Comparison of ENCODE assay signal across 12 mouse cellular contexts in the genomic region with DNA sequence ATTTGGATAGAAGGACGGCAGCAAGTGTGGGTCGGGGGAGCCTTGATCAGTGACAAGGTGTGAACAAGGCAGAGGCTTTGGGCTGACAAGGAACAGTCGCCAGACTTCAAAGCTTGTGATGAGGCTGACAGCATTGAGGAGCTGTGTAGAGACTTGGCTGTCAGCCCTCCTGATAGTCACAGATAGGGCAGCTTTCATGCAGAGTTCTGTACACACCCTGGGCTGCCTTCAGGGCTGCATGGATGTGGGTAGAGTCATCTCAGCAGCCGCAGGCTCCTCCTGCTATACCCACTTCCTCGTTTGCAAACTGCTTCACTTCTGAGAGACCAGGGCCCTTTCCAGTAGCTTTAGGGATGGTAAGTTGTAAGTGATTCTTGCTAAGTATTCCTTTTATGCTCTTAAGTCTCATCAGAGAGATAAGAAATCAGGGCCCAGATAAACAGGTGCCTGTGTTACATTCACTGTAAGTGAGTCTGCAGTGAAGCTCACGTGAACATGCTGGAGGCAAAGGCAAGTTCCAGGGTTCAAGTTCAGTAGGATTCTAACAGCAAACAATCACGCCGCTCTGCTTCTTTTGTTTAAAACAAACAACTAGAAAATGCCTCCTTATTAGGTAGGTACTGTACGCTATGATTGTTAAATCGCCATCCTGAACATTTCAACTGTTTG. TPM values are rescaled to one million over a fixed set of nuclear protein-coding genes. Genes with fewer than 3 reads are reported as not detected.
DNase-seq lines count a peak whose midpoint lies in the region; ATAC-seq and TF ChIP-seq lines count a peak whose summit lies in the region.
"Had no signal": no experiment of that assay in that cellular context is flagged by ENCODE, and none has a peak within 500 bp of the region (broad histone marks: within the 10 kb centered on the region; RNA-seq: fewer than 3 reads in every experiment).

No protein-coding gene starts in this region.

- TF ChIP-seq CTCF in forebrain, postnatal 0 days (IDR thresholded peaks at IDR 0.05; ENCODE audit: low read depth) = no peak

- H3K4me3 ChIP-seq in heart, embryonic 11.5 days (ENCODE audit: low read depth, low read length) = no peak overlapping the region
- no peak overlapping the region for H3K4me3 ChIP-seq in forebrain, postnatal 0 days (ENCODE audit: low read depth, low read length)
- H3K4me3 ChIP-seq in hindbrain, embryonic 14.5 days (replicated peaks; ENCODE audit: low read length) = no peak overlapping the region
- H3K4me3 ChIP-seq: embryonic facial prominence, embryonic 10.5 days had no signal

- peaks cover 33% of the 10 kb centered on the region for H3K4me1 ChIP-seq in heart, embryonic 11.5 days (ENCODE audit: control insufficient read depth, insufficient read depth, low read length)
- H3K4me1 ChIP-seq in forebrain, postnatal 0 days (ENCODE audit: insufficient read depth) = no peaks in the 10 kb centered on the region
- 0 out of 2 replicates have a peak, but pooled peaks cover 3% of the 10 kb centered on the region for H3K4me1 ChIP-seq in hindbrain, embryonic 14.5 days (replicated peaks; ENCODE audit: control insufficient read depth, insufficient read depth, low read length)

- no peak overlapping the region for H3K27ac ChIP-seq in heart, embryonic 11.5 days (ENCODE audit: low read depth, low read length)
- H3K27ac ChIP-seq in forebrain, postnatal 0 days (ENCODE audit: low read depth, low read length) = no peak overlapping the region
- H3K27ac ChIP-seq in hindbrain, embryonic 14.5 days = no peak overlapping the region
- H3K27ac ChIP-seq: embryonic facial prominence, embryonic 10.5 days had no signal

- H3K27me3 ChIP-seq in heart, embryonic 11.5 days (ENCODE audit: control insufficient read depth, insufficient read depth, low read length) = peaks cover 53% of the 10 kb centered on the region
- H3K27me3 ChIP-seq in forebrain, postnatal 0 days (ENCODE audit: insufficient read depth, low read length) = no peaks in the 10 kb centered on the region; the same call in 1 of the 2 replicates
- no peaks in the 10 kb centered on the region for H3K27me3 ChIP-seq in hindbrain, embryonic 14.5 days (ENCODE audit: control insufficient read depth, insufficient read depth, low read length)

- no peaks in the 10 kb centered on the region for H3K9me3 ChIP-seq in heart, embryonic 11.5 days (replicated peaks; ENCODE audit: control insufficient read depth, low read length)
- no peaks in the 10 kb centered on the region for H3K9me3 ChIP-seq in forebrain, postnatal 0 days (ENCODE audit: low read length)
- H3K9me3 ChIP-seq in hindbrain, embryonic 14.5 days (ENCODE audit: control insufficient read depth, low read length) = no peaks in the 10 kb centered on the region
- H3K9me3 ChIP-seq: embryonic facial prominence, embryonic 10.5 days had no signal

- ATAC-seq in heart, embryonic 11.5 days (replicated peaks; ENCODE audit: insufficient number of reproducible peaks, low FRiP score, low TSS enrichment) = peak; percentile 80
- peak; percentile 80 for ATAC-seq in forebrain, postnatal 0 days
- no peak for ATAC-seq in hindbrain, embryonic 14.5 days (ENCODE audit: low FRiP score)

- no peak for DNase-seq in heart, adult 8-10 months (ENCODE audit: low spot score)
- peak; percentile 9 for DNase-seq in forebrain, postnatal 0 days
- peak; percentile 21 for DNase-seq in lung, postnatal 10 days
- peak; percentile 70 to 80 for DNase-seq in thymus, adult 18-20 months
- DNase-seq in right cerebral cortex, postnatal 14 days = no peak
- DNase-seq in kidney, postnatal 25 days = no peak
- no peak for DNase-seq in hindbrain, embryonic 14.5 days (ENCODE audit: low spot score)

- no peaks in the 10 kb centered on the region for H3K36me3 ChIP-seq in heart, embryonic 11.5 days (ENCODE audit: control insufficient read depth, insufficient read depth, low read length)
- no peaks in the 10 kb centered on the region for H3K36me3 ChIP-seq in forebrain, postnatal 0 days (ENCODE audit: insufficient read depth)
- no peaks in the 10 kb centered on the region for H3K36me3 ChIP-seq in hindbrain, embryonic 14.5 days (replicated peaks; ENCODE audit: control insufficient read depth, insufficient read depth)
- H3K36me3 ChIP-seq: embryonic facial prominence, embryonic 10.5 days had no signal

- 38% methylated on average over 10 of the region's 10 CpGs for WGBS in heart, embryonic 11.5 days (ENCODE audit: insufficient replicate concordance)
- 75% methylated on average over 10 of the region's 10 CpGs for WGBS in forebrain, postnatal 0 days
- WGBS in hindbrain, embryonic 14.5 days = 88% methylated on average over 10 of the region's 10 CpGs

- peak overlapping the region; percentile 29 for H3K4me2 ChIP-seq in heart, embryonic 11.5 days
- no peak overlapping the region for H3K4me2 ChIP-seq in forebrain, postnatal 0 days (ENCODE audit: low read depth)
- no peak overlapping the region for H3K4me2 ChIP-seq in hindbrain, embryonic 14.5 days (replicated peaks)

- no peak overlapping the region for H3K9ac ChIP-seq in heart, embryonic 11.5 days (ENCODE audit: low read depth, low read length)
- no peak overlapping the region for H3K9ac ChIP-seq in forebrain, postnatal 0 days
- H3K9ac ChIP-seq in hindbrain, embryonic 14.5 days = no peak overlapping the region

RNA-seq across cellular contexts. Expression of gene Rap1a, which starts 14.2 kb away (rescaled TPM):
- polyA plus RNA-seq in heart, embryonic 11.5 days (2014; fragmentation: Nextera tagmentation; extraction: Ambion mirVana) = 72.6 and 77.5 TPM in 2 replicates
- 100 to 1,000 TPM in 2 of 4 experiments, 10 to 100 TPM in 2; 86.5 to 102 (median 97.8) TPM for total RNA-seq in heart, adult 8-10 months (2022)
- 36.4 and 37.5 TPM in 2 replicates for total RNA-seq in forebrain, postnatal 0 days (2014; rRNA removed)
- polyA plus RNA-seq in forebrain, postnatal 0 days (2015; fragmentation: Nextera tagmentation; extraction: Ambion mirVana) = 60.7 and 70.5 TPM in 2 replicates
- 67.8 and 68.5 TPM in 2 replicates for polyA plus RNA-seq in hindbrain, embryonic 14.5 days (2014; fragmentation: Nextera tagmentation; extraction: Ambion mirVana)

RNA-seq across cellular contexts. Expression of gene Adora3, which starts 55.3 kb away (rescaled TPM):
- polyA plus RNA-seq in heart, embryonic 11.5 days (2014; fragmentation: Nextera tagmentation; extraction: Ambion mirVana) = 0.10 TPM in 1 of 2 replicates, not detected in the other
- total RNA-seq in heart, adult 8-10 months (2022) = under 1 TPM in 3 of 4 experiments, not detected in 1; 0.25 to 0.44 (median 0.32) TPM
- total RNA-seq in forebrain, postnatal 0 days (2014; rRNA removed) = 0.14 and 0.23 TPM in 2 replicates
- 0.31 and 0.35 TPM in 2 replicates for polyA plus RNA-seq in forebrain, postnatal 0 days (2015; fragmentation: Nextera tagmentation; extraction: Ambion mirVana)
- polyA plus RNA-seq in hindbrain, embryonic 14.5 days (2014; fragmentation: Nextera tagmentation; extraction: Ambion mirVana) = 0.27 TPM in 1 of 2 replicates, not detected in the other
- total RNA-seq: ES-E14 had no signal
- polyA plus RNA-seq: embryonic facial prominence, embryonic 10.5 days; kidney, embryonic 16.5 days had no signal

RNA-seq across cellular contexts. Expression of gene Tmigd3, which starts 55.3 kb away (rescaled TPM):
- 0.33 and 0.46 TPM in 2 replicates for polyA plus RNA-seq in heart, embryonic 11.5 days (2014; fragmentation: Nextera tagmentation; extraction: Ambion mirVana)
- under 1 TPM in 3 of 4 experiments, not detected in 1; 0.27 to 0.62 (median 0.41) TPM for total RNA-seq in heart, adult 8-10 months (2022)
- total RNA-seq in forebrain, postnatal 0 days (2014; rRNA removed) = 1.4 TPM in 1 of 2 replicates, not detected in the other
- 0.21 TPM in 1 of 2 replicates, not detected in the other for polyA plus RNA-seq in forebrain, postnatal 0 days (2015; fragmentation: Nextera tagmentation; extraction: Ambion mirVana)
- not detected in 2 replicates for polyA plus RNA-seq in hindbrain, embryonic 14.5 days (2014; fragmentation: Nextera tagmentation; extraction: Ambion mirVana)
- total RNA-seq: ES-E14 had no signal
- polyA plus RNA-seq: embryonic facial prominence, embryonic 10.5 days; kidney, embryonic 16.5 days; neural tube, embryonic 11.5 days had no signal

Comparison
In these comparisons a context has a peak if more than half of its experiments do, and no peak if none do; other contexts are left out.
1. DNase-seq: peak in forebrain, postnatal 0 days (single experiment), lung, postnatal 10 days (single experiment) and thymus, adult 18-20 months (2 of 2); none in heart, adult 8-10 months (single experiment), right cerebral cortex, postnatal 14 days (single experiment), kidney, postnatal 25 days (0 of 2) and hindbrain, embryonic 14.5 days (single experiment).